13 mouse cellular contexts compared by ENCODE assay signal in genomic region chr10:17613281-17613680, GRCm38 (mm10).
A peak's percentile ranks its signal among the peaks of the same experiment; 100 is the strongest.
DNase-seq lines count a peak whose midpoint lies in the region; ATAC-seq and TF ChIP-seq lines count a peak whose summit lies in the region.
"Had no signal": no experiment of that assay in that cellular context is flagged by ENCODE, and none has a peak within 500 bp of the region (broad histone marks: within the 10 kb centered on the region; RNA-seq: fewer than 3 reads in every experiment).

No protein-coding gene starts in this region.

- no peak overlapping the region for H3K27ac ChIP-seq in kidney, embryonic 15.5 days
- no peak overlapping the region for H3K27ac ChIP-seq in stomach, postnatal 0 days (replicated peaks)
- H3K27ac ChIP-seq: neural tube, embryonic 12.5 days had no signal

- H3K9ac ChIP-seq in kidney, embryonic 15.5 days: no peak overlapping the region
- H3K9ac ChIP-seq in stomach, postnatal 0 days (ENCODE audit: low read length): no peak overlapping the region
- H3K9ac ChIP-seq: neural tube, embryonic 12.5 days had no signal

- DNase-seq in kidney, adult 8-10 months: peak; percentile 50 to 58
- DNase-seq in Muller cell, postnatal 12 days (ENCODE audit: inconsistent ontology term): peak; percentile 31
- no peak for DNase-seq in gastrocnemius, postnatal 4 days (ENCODE audit: low spot score in 2 of 2)
- no peak for DNase-seq in stomach, postnatal 0 days (ENCODE audit: low spot score)
- DNase-seq: cerebellum, postnatal 36 days; heart, postnatal 4 days; right cerebral cortex, adult 18-20 months; thymus, postnatal 25 days had no signal

- H3K27me3 ChIP-seq in kidney, embryonic 15.5 days: no peaks in the 10 kb centered on the region
- H3K27me3 ChIP-seq in stomach, postnatal 0 days (ENCODE audit: control insufficient read depth, insufficient read depth, low read length): no peaks in the 10 kb centered on the region
- H3K27me3 ChIP-seq: megakaryocyte, embryonic 14.5 days; neural tube, embryonic 12.5 days had no signal

- 81% methylated on average over 3 of the region's 3 CpGs for WGBS in kidney, embryonic 15.5 days
- 86% methylated on average over 3 of the region's 3 CpGs for WGBS in stomach, postnatal 0 days

- TF ChIP-seq EP300 in stomach, postnatal 0 days (optimal IDR thresholded peaks at IDR 0.05): no peak

- H3K4me3 ChIP-seq in kidney, embryonic 15.5 days (replicated peaks): no peak overlapping the region
- H3K4me3 ChIP-seq in stomach, postnatal 0 days (ENCODE audit: low read depth, low read length): no peak overlapping the region
- H3K4me3 ChIP-seq: megakaryocyte, embryonic 14.5 days; neural tube, embryonic 12.5 days had no signal

- no peaks in the 10 kb centered on the region for H3K36me3 ChIP-seq in kidney, embryonic 15.5 days
- H3K36me3 ChIP-seq in stomach, postnatal 0 days (ENCODE audit: control insufficient read depth, insufficient read depth, low read length): no peaks in the 10 kb centered on the region
- H3K36me3 ChIP-seq: neural tube, embryonic 12.5 days had no signal

- no peak for ATAC-seq in kidney, embryonic 15.5 days (replicated peaks; ENCODE audit: low FRiP score)
- ATAC-seq in granulocyte monocyte progenitor cell, adult 5-6 weeks (replicated peaks; ENCODE audit: poor library complexity, severe bottlenecking): peak; percentile 90
- ATAC-seq in megakaryocyte progenitor cell, adult 5-6 weeks (replicated peaks; ENCODE audit: poor library complexity): peak; percentile 89
- no peak for ATAC-seq in stomach, postnatal 0 days (ENCODE audit: low FRiP score, low TSS enrichment)

- TF ChIP-seq CTCF in stomach, postnatal 0 days (IDR thresholded peaks at IDR 0.05; ENCODE audit: low read depth): no peak

- no peak overlapping the region for H3K4me2 ChIP-seq in kidney, embryonic 15.5 days
- no peak overlapping the region for H3K4me2 ChIP-seq in stomach, postnatal 0 days (replicated peaks; ENCODE audit: low read depth)
- H3K4me2 ChIP-seq: neural tube, embryonic 12.5 days had no signal

- no peaks in the 10 kb centered on the region for H3K4me1 ChIP-seq in kidney, embryonic 15.5 days
- no peaks in the 10 kb centered on the region for H3K4me1 ChIP-seq in stomach, postnatal 0 days (replicated peaks; ENCODE audit: control insufficient read depth, insufficient read depth)
- H3K4me1 ChIP-seq: neural tube, embryonic 12.5 days had no signal

- H3K9me3 ChIP-seq in kidney, embryonic 15.5 days (replicated peaks): no peaks in the 10 kb centered on the region
- H3K9me3 ChIP-seq in stomach, postnatal 0 days (ENCODE audit: control insufficient read depth, low read length): no peaks in the 10 kb centered on the region
- H3K9me3 ChIP-seq: megakaryocyte, embryonic 14.5 days; neural tube, embryonic 12.5 days had no signal

Comparison
In these comparisons a context has a peak if more than half of its experiments do, and no peak if none do; other contexts are left out.
1. DNase-seq: peak in kidney, adult 8-10 months (2 of 2) and Muller cell, postnatal 12 days (single experiment); none in gastrocnemius, postnatal 4 days (0 of 2) and stomach, postnatal 0 days (single experiment).
2. ATAC-seq: peak in granulocyte monocyte progenitor cell, adult 5-6 weeks (single experiment) and megakaryocyte progenitor cell, adult 5-6 weeks (single experiment); none in kidney, embryonic 15.5 days (single experiment) and stomach, postnatal 0 days (single experiment).